Mouse (Mus musculus) MN1 (cell line): ENCODE data around the gene Tmem186.

Experiments used
- DNase-seq: peaks from one replicate; pipeline ENCODE4 v3.0.0-alpha.2; 2016; ENCODE audit warnings: low spot score

Tmem186 gene

DNA sequence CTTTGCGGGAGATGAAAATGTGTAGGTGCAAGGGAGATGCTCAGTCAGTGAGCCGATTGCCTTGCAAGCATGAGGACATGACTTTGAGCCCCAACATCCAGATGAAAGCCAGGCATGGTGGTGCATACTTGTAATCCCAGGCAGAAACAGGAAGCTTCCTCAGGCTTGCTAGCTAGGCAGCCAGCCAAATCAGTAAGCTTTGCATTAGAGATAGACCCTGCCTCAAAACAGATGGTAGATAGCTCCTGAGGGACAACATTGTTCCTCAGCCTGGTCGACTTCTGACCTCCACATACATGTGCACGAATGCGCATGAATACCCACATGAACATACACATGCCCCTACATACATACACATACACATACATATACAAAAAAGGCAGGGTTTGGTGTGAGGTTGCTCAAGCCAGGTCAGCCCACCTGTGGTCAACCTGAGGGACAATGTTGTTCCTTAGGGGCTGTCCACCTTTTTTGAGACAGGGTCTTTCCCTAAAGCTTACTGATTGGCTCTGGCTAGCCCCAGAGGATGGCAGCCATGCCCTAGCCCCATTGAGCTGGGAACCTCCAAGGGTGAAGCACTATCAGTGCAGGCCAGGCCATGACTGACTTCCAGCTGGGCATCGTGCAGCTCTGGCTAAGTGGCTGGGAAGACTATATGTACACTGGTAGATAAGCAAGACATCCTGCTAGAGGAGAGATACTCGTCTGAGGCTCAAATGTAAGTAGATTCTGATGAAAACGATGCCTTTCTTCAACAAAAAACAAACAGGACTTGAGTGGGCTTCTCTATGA is 25.1 kb downstream of the Tmem186 start:
- DNase-seq: no peak

DNA sequence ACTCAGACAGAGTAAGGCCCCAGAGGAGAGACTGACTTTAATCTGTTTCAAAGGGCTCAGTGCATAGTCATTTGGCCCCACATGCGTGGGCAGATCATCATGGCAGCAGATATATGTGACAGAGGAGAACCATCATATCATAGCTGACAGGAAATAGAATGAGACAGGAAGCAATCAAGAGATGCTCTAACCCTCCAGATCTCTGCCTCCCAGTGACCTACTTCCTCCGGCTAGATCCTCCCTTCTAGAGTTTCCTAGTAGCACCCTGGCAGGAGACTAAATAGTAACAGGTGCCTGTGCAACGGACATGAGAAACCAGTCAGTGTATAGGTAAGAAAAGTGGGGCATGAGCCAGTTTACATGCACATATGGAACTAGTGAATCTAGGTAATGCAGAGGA is 27.1 kb downstream of the Tmem186 start:
- DNase-seq: no peak

DNA sequence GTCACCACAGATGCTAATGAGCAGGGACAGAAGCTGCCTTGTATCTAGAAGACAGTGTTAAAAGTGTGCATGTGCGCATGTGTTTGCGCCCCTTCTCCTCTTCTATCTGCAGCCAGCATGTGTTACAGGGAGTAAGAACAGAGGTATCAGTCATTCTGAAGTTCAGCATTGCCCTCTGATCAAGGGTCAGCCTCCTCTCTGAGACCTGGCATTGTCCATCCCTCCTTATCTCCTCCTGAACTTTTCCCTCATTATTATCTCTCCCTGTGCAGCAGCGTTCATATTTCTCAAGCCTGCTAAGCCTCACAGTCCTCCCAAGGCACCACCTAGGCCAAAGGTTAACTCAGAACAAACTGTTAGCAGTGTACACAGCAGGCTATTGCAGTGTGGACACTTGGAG is 33.7 kb downstream of the Tmem186 start:
- no peak for DNase-seq

DNA sequence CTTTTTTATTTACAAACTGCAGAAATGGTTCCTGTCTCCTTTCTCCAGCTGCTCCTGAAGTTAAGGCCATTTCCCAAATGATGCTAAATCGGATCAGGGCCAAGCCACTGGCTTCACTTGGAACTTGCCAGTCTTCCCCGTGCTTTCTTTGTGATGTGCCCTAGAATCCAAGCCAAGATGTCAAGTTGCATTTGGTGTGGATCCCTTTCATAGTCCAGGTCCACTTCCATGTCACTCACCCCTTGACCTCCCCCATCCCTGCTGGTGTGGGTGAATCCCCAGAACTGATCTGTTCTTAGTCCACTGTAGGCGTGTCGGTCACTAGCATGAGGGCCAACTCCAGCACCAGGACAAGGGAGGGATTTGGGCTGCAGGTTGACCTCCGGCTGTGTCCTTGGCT is 40.0 kb downstream of the Tmem186 start:
- DNase-seq: peak; percentile 74

DNA sequence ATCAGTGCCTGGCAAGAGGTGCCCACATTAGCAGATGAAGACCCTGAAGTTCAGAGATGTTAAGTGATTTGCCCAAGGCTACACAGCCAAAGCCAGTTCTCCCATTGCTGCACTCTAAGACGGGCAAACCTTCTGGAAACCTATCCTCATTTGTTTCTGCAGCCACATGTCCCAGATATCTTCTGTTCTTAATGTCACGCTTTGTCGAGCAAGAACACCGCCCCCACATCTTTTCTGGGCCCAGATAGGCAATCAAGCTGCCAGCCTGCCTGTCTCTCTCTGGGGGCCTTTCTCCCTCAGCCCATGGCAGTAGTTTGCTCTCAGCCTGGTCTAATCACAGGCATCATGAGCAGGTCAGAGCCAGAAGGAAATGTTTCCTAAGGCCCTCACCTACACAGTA is 41.2 kb downstream of the Tmem186 start:
- no peak for DNase-seq

DNA sequence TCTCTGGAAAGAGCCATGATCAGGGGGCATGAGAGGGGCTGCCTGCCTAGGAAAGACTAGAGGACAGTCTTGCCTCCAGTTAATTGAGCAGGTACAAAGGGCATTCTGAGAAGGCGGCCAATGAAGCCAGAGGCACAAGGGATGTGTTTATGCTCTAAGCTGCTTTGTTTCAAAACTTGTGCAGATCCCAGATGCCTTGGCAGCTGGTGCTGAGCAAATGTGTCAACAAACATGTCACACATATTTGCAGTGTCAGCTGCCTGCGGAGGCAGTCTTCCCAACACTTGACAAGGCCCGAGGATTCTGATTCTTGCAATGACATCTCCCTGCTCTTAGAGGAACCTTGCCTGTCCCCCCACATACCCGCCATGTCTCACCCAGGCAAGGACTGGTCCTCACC is 42.1 kb downstream of the Tmem186 start:
- peak; percentile 23 for DNase-seq

DNA sequence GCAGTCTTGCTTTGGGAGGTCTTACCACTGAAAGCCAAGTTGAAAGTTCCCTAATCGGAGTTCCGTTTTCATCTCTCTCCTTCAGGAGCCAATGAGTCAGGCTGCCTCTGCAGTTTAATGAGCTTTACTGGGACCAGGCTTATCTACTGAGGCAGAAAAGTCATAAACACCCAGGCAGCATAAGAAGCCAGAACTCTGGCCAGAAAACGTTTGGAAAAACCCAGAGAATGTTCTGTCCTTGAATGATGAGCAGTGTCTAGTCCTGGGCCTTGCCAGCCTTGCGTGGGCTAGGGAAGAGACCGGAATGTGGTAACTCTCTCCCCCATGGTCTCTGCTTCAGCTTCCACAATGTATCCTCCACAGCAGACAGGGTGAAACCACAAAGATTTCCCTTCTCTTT is 52.5 kb downstream of the Tmem186 start:
- DNase-seq: no peak

DNA sequence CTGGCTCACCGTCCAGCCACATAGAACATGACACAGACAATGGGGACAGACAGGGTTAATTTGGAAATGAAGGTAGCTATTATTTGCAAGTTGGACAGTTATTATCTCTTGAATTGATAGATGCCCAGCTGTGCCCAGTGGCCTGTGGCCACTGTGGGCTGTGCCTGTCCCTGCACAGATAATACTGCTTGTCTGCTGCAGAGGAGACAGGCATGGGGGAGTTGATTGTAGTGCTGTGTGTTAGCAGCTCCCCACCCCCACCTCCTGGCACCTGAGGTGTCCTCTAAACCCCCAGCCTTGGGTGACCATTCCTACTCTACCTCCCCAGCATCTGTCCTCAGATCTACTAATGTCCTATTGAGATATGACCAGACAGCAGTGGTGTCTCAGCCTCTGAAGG is 53.3 kb downstream of the Tmem186 start:
- DNase-seq: no peak
